Mouse (Mus musculus): Measurements from ENCODE around the gene Tent4b. TPM values are rescaled to one million over a fixed set of nuclear protein-coding genes. Genes with fewer than 3 reads are reported as not detected.

Tent4b gene
- polyA plus RNA-seq, 2 experiments: 10.9 to 22.7 TPM

DNA sequence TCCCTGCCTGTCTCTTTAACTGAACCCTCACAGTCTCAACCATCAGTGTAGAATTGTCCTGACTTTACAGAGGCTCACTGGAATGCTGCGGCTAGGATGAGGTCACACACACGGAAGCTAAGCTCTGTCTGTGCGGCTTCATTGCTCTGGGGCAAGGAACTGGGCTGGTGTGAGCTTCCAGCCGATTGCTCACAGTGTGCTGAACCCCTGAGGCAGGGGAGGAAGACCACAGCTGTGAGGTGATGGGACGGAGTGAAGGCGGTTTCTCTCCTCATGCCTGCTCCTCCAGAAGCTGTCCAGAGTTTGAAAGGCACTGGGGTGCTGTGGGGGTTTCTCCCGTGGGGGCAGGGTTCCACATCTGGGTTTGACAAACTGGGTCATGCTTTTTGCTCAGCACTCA is 85.7 kb downstream of the Tent4b start:
- Histone ChIP-seq H3K27ac (replicated peaks; ENCODE audit: low read depth, low read length) (no peak overlapping the region), H3K9me3 (ENCODE audit: control insufficient read depth, low read length) (no peaks in the 10 kb centered on the region), H3K4me3 (replicated peaks; ENCODE audit: low read length) (no peak overlapping the region), H3K4me1 (ENCODE audit: control insufficient read depth, insufficient read depth, low read length) (peaks cover 28% of the 10 kb centered on the region), H3K27me3 (ENCODE audit: control insufficient read depth, insufficient read depth, low read length) (no peaks in the 10 kb centered on the region), H3K9ac (ENCODE audit: low read depth, low read length, severe bottlenecking) (no peak overlapping the region), H3K4me2 (replicated peaks; ENCODE audit: low read depth, low read length, severe bottlenecking) (no peak overlapping the region), H3K36me3 (ENCODE audit: control insufficient read depth, insufficient read depth, low read length) (no peaks in the 10 kb centered on the region)
- 30% methylated on average over 7 of the region's 7 CpGs for WGBS
- DNase-seq (ENCODE audit: low spot score) (no peak), ATAC-seq (ENCODE audit: low FRiP score, low read depth) (no peak)
- no peak for TF ChIP-seq POLR2A (IDR thresholded peaks at IDR 0.05; ENCODE audit: borderline replicate concordance, extremely low read depth, insufficient read depth, insufficient read length)

DNA sequence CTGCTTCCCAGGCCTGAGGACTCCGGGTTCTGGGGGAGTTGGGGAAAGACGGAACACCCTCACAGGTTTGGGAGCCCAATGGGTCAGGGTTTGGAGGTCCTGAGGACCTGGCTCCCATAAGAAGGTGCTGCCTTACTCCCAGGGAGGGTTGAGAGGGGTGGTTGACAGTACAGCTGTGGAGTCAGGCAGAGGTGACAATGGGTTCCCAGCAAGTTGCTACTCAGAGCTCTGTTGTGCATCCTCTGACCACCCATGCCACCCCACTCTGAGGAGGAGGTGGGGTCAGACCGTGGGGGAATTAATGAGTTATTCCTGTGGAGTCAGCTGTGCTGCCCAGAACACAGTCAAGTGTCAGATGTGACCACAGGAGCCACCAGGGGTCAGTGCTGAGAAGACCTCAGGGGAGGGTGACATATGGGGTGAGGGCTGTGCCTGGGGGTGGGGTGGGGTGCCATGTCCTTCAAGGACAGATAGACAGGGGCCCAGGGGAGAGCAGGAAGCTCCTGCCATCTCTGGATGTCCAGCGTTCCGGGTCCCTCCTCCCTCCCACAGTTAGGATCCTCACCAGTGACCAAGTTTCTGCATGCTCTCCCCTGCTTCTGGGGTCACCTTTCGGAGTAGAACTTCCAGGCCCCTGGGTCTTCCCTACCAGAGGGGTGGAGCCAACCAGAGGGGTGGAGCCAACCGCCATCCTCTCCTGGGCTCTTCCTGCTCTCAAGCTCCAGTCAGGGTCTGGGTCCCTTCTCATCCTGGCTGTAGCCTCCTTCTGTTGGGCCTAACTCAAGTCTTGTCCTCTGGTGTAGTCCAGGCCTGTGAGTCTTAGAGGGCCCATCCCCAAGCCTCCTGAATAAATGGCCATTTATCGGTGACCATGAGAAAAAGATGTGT is 86.7 kb downstream of the Tent4b start:
- H3K36me3 ChIP-seq (ENCODE audit: control insufficient read depth, insufficient read depth, low read length): no peaks in the 10 kb centered on the region
- H3K9me3 ChIP-seq (ENCODE audit: control insufficient read depth, low read length): no peaks in the 10 kb centered on the region
- peaks cover 28% of the 10 kb centered on the region for H3K4me1 ChIP-seq (ENCODE audit: control insufficient read depth, insufficient read depth, low read length)
- WGBS: 80% methylated on average over 8 of the region's 8 CpGs
- no peak overlapping the region for H3K4me2 ChIP-seq (replicated peaks; ENCODE audit: low read depth, low read length, severe bottlenecking)
- no peak for DNase-seq (ENCODE audit: low spot score)
- H3K27ac ChIP-seq (replicated peaks; ENCODE audit: low read depth, low read length): no peak overlapping the region
- no peak for TF ChIP-seq POLR2A (IDR thresholded peaks at IDR 0.05; ENCODE audit: borderline replicate concordance, extremely low read depth, insufficient read depth, insufficient read length)
- no peaks in the 10 kb centered on the region for H3K27me3 ChIP-seq (ENCODE audit: control insufficient read depth, insufficient read depth, low read length)
- no peak overlapping the region for H3K4me3 ChIP-seq (replicated peaks; ENCODE audit: low read length)
- no peak overlapping the region for H3K9ac ChIP-seq (ENCODE audit: low read depth, low read length, severe bottlenecking)
- no peak for ATAC-seq (ENCODE audit: low FRiP score, low read depth)

DNA sequence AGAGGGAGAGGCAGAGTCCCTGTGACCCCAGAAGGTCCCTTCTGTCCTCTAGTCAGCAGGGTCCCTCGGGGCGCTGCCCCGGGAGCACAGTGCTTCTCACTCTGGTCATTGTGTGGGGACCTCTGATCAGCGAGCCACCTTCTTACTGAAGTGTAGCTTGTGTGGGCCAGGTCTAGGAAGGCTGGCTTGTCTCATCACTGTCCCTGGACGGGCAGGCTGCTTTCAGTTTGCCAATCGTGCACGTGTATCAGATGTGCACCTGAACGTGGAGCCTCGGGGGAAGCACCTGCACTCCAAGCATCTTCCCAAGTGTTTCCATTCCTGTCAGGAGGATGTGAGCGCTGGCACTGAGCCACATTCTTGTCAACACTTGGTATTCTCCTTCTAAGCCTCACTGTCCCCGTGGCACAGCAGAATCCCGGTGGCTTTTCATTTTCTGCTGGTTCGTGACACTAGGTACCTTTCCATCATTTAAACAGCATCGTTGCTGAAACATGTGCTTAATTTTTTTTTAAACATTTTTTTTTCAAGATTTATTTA is 87.5 kb downstream of the Tent4b start:
- H3K4me1 ChIP-seq (ENCODE audit: control insufficient read depth, insufficient read depth, low read length): peaks cover 28% of the 10 kb centered on the region
- ATAC-seq (ENCODE audit: low FRiP score, low read depth): no peak

DNA sequence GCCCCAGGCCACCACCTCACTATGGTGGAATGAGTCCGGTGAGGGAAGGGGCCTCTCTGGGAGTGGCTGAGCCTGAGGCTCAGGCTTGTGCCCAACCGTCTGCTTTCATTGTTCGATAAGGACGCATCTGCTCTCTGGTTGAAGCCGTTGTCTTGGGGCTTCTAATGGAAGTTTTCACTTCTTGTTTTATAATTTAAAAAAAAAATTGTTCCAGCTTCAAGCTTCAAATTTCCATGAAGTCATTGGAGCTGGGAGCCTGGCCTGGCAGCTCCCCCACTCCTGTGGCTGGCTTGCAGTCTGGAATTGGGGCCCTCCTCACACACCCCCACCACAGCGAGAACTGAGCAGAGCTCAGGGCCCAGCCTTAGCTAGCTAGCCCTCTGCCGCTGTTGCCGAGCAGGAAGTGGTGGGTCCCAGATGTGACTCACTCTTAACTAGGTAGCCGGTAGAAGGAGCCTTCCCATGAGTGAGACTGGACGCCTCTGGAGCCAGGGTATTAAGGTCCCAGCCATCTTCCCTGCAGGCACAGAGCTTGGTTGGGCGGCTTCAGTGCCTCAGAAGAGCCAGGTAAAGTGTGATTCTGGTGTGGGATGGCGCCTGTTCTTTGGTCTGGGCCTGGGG is 89.7 kb downstream of the Tent4b start:
- H3K9ac ChIP-seq (ENCODE audit: low read depth, low read length, severe bottlenecking): peak overlapping the region; percentile 40
- DNase-seq (ENCODE audit: low spot score) (peak; percentile 64), ATAC-seq (ENCODE audit: low FRiP score, low read depth) (peak; percentile 83)
- H3K9me3 ChIP-seq (ENCODE audit: control insufficient read depth, low read length): no peaks in the 10 kb centered on the region
- peaks cover 22% of the 10 kb centered on the region for H3K4me1 ChIP-seq (ENCODE audit: control insufficient read depth, insufficient read depth, low read length)
- no peak for TF ChIP-seq POLR2A (IDR thresholded peaks at IDR 0.05; ENCODE audit: borderline replicate concordance, extremely low read depth, insufficient read depth, insufficient read length)
- H3K27ac ChIP-seq (replicated peaks; ENCODE audit: low read depth, low read length): peak overlapping the region; percentile 89
- H3K4me3 ChIP-seq (replicated peaks; ENCODE audit: low read length): no peak overlapping the region
- 44% methylated on average over 12 of the region's 12 CpGs for WGBS
- no peaks in the 10 kb centered on the region for H3K27me3 ChIP-seq (ENCODE audit: control insufficient read depth, insufficient read depth, low read length)
- peak overlapping the region; percentile 31 for H3K4me2 ChIP-seq (replicated peaks; ENCODE audit: low read depth, low read length, severe bottlenecking)
- H3K36me3 ChIP-seq (ENCODE audit: control insufficient read depth, insufficient read depth, low read length): no peaks in the 10 kb centered on the region

More for the DNA sequence above, 87.5 kb downstream of the Tent4b start:
- peak; percentile 49 for DNase-seq (ENCODE audit: low spot score)
- no peaks in the 10 kb centered on the region for H3K36me3 ChIP-seq (ENCODE audit: control insufficient read depth, insufficient read depth, low read length)
- H3K4me3 ChIP-seq (replicated peaks; ENCODE audit: low read length): no peak overlapping the region
- no peak overlapping the region for H3K9ac ChIP-seq (ENCODE audit: low read depth, low read length, severe bottlenecking)
- 75% methylated on average over 14 of the region's 14 CpGs for WGBS
- no peak overlapping the region for H3K4me2 ChIP-seq (replicated peaks; ENCODE audit: low read depth, low read length, severe bottlenecking)
- no peaks in the 10 kb centered on the region for H3K27me3 ChIP-seq (ENCODE audit: control insufficient read depth, insufficient read depth, low read length)
- no peak overlapping the region for H3K27ac ChIP-seq (replicated peaks; ENCODE audit: low read depth, low read length)
- no peaks in the 10 kb centered on the region for H3K9me3 ChIP-seq (ENCODE audit: control insufficient read depth, low read length)
- no peak for TF ChIP-seq POLR2A (IDR thresholded peaks at IDR 0.05; ENCODE audit: borderline replicate concordance, extremely low read depth, insufficient read depth, insufficient read length)

DNA sequence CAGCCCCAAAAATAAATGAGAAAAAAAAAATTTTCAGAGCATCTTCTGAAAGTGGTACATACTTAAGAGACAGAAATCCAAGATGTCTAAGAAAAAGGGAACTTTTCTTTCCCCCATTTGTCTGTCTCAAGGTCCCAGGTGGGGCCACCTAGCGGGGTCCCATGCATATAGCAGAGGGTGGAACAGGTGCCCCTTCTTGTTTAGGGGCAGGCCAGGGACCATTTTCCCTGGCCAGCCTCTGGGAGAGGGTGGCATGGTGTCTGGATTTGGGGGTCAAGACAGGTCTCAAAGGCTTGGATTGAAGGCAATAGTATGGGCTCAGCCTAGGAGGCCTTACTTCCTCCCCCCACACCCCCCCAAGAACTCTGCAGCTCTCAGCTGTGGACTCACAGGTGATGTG is 90.9 kb downstream of the Tent4b start:
- Histone ChIP-seq H3K36me3 (ENCODE audit: control insufficient read depth, insufficient read depth, low read length) (no peaks in the 10 kb centered on the region), H3K9ac (ENCODE audit: low read depth, low read length, severe bottlenecking) (no peak overlapping the region), H3K4me3 (replicated peaks; ENCODE audit: low read length) (no peak overlapping the region), H3K27me3 (ENCODE audit: control insufficient read depth, insufficient read depth, low read length) (no peaks in the 10 kb centered on the region), H3K4me2 (replicated peaks; ENCODE audit: low read depth, low read length, severe bottlenecking) (no peak overlapping the region), H3K27ac (replicated peaks; ENCODE audit: low read depth, low read length) (no peak overlapping the region), H3K4me1 (ENCODE audit: control insufficient read depth, insufficient read depth, low read length) (peaks cover 15% of the 10 kb centered on the region), H3K9me3 (ENCODE audit: control insufficient read depth, low read length) (no peaks in the 10 kb centered on the region)
- TF ChIP-seq POLR2A (IDR thresholded peaks at IDR 0.05; ENCODE audit: borderline replicate concordance, extremely low read depth, insufficient read depth, insufficient read length): no peak
- DNase-seq (ENCODE audit: low spot score) (no peak), ATAC-seq (ENCODE audit: low FRiP score, low read depth) (no peak)
- WGBS: 74% methylated on average over 1 of the region's 1 CpGs
